Mouse (Mus musculus) adrenal gland, adult 18-20 months (tissue): Measurements from ENCODE around the gene Olfr559. TPM values are rescaled to one million over a fixed set of nuclear protein-coding genes. Genes with fewer than 3 reads are reported as not detected.

Experiments
- DNase-seq, 2 experiments: peaks; one replicate each; pipeline ENCODE4 v3.0.0; 2021 to 2022; ENCODE audit warnings: low spot score in 2 of 2
- long read RNA-seq, 2 experiments: library from polyadenylated mRNA; stranded (forward); transcript quantifications; one replicate each; pipeline ENCODE4 v2.0.0; 2021
- total RNA-seq, 2 experiments: library from RNA; stranded (reverse); gene quantifications; 1 replicate in 1 of 2; 2 replicates in 1 of 2; pipeline ENCODE4 v1.2.3; 2021

Olfr559 gene
- not detected for total RNA-seq
- long read RNA-seq, experiment 1: 0 reads
- long read RNA-seq, experiment 2: 0 reads

DNA sequence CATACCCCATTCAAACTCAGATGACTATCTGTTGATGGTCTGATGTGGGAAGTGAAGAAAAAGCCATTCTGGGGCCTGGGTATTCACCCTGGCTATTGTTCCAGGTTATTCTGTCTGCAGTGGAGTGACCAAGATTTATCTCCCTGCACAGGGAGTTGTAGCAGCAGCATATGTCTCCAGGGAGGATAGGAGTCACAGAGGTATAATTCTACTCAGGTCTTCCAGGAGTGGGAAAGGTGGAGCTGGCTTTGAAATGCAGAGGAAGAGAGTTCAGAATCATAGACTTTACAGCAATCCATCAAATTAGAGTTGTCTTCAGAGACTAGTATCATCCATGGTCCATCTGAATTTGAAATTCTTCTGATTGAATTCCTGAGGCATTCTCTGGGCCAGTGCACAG lies at the start of gene Olfr559:
Gene Olfr559, minus strand, starts transcription at position 101 of the 400 bp plus-strand sequence.
- DNase-seq: no peak

DNA sequence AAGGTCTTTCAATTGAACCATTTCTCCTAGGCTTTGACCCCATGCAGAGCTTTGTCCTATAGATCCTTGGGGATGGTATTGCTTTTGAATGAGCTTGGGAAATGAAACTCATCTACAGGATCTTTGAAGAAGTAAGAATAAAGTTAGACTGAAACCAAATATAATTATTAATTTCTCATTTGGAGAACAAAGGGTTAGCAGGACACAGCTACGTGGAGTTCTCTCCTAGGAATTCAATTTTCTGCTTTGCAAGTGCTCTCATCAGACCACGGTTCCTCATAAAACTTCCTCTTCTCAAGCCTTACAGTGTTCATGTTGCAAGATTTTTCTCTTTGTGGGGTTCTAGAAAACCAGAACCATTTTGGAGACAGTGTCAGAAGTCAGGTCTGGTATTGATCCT lies 43.6 kb upstream of the Olfr559 start, which contains the start of gene Olfr561:
Gene Olfr561, plus strand, starts transcription at position 301 of the 400 bp plus-strand sequence.
- DNase-seq: no peak

DNA sequence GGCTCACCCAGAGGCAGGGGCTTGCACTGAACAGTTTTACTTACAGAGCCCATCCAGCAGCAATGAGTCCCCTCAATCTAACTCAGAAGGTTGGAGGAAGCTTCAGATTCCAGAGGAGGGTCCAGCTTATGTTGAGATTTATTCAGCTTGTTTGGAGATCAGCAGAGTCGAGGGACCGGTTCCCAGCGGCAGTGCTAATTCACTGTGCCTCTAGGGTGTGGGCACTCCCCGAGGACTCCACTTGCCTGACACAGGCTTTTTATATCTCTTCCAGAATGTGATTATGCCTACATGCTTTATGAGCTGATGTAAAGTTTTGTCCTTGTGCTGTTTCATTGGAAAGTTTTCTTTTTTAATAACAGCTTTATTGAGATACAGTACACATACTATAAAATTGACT lies 32.0 kb upstream of the Olfr559 start, which contains the start of the genes Olfr560 and Olfr78:
Gene Olfr560, minus strand, starts transcription at position 101 of the 400 bp plus-strand sequence.
Gene Olfr78, minus strand, starts transcription at position 206 of the 400 bp plus-strand sequence.
- DNase-seq: no peak

GRCm38 (mm10) chr7:102752086-102752485 lies 24.8 kb upstream of the Olfr559 start:
- no peak for DNase-seq

DNA sequence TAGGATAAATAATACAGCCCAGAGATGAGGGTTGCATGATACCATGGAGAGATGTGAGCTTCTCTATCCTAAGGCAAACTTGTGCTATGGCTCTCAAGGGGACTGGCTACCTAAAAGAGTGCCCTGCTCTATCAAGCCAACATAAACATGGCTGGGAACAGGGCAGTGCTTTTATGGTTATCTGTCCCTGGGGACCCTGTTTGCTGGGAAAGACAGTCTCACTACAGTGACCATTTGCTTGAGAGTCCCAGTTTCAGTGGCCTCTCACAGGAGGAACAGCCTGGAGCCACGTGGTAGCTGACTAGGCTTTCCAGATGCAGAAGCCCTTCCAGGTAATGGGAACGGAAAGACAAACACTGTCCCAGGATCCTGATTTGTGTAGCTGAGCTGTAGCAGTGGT lies 10.4 kb upstream of the Olfr559 start:
- DNase-seq: no peak

DNA sequence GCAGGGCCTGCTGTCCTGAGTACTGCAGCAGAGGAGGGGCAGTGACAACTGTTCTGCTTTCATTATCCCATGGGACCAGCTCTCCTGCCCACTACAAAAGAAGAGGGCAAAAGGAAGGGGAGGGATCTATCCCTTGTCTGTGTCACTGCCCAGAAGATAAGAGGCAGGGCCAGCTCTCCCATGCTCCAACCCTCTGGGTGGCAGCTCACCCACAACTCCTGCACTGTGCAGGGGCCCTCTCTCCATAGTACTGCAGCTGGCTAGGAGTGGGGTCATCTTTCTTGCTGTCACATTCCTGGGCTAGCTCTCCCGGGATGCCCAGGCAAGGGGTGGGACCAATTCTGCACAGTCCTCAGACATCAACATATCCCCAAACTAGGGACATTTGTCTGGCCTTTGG lies 6.5 kb upstream of the Olfr559 start:
- no peak for DNase-seq

GRCm38 (mm10) chr7:102718970-102719369 lies 8.3 kb downstream of the Olfr559 start, which contains the start of gene Olfr33:
Gene Olfr33, minus strand, starts transcription at chr7:102719070.
- DNase-seq: no peak

DNA sequence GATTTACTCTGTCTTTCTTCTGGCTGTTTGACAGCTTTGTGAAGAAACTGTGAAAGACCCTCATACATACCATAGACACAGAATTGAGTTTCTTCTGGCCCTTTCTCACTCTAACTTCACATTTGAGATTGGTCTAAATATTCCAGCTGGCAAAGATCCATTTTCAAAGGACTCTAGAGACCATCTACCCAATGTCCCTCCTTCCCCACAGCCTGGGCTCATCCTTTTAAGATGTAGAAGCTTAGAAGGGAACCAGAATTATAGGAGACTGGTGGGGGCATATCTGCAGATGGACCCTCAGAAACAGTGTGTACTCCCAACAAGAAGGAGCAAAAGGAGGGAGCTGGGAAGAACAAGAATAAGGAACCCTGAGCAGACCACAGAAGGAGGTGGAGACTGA lies 25.4 kb downstream of the Olfr559 start, which contains the start of gene Olfr558:
Gene Olfr558, plus strand, starts transcription at position 301 of the 400 bp plus-strand sequence.
- DNase-seq: no peak

GRCm38 (mm10) chr7:102698461-102698860 lies 28.8 kb downstream of the Olfr559 start:
- no peak for DNase-seq

- peak; percentile 35 to 36 for DNase-seq
These were observed 31.7 kb downstream of the Olfr559 start, which contains the start of gene Olfr557 for GRCm38 (mm10) chr7:102695358-102696125. Gene Olfr557, plus strand, starts transcription at chr7:102695910.

GRCm38 (mm10) chr7:102686944-102687501 lies 40.3 kb downstream of the Olfr559 start, which contains the start of gene Trim68:
Gene Trim68, minus strand, starts transcription at chr7:102687327.
- DNase-seq: peak; percentile 81 to 82

DNA sequence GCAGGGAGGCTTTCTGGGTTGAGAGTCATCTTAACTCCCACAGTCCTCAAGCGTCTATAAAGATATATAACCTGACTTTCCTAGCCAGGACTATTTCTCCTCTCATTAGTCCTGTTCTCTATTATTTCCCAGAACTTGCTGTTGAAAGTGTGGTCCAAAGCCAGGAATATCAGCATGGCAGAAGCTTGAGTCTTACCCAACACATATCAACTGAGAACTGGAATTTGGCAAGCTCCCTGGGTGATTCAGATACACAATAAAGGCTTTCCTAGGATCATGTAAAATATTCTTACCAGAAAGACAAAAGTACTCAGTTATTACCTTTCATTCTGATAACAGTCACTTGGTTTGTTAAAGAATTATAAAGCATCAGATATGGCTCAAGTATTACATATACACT lies 45.4 kb downstream of the Olfr559 start:
- no peak for DNase-seq

GRCm38 (mm10) chr7:102676225-102676624 lies 51.1 kb downstream of the Olfr559 start:
- no peak for DNase-seq

Other genes with a start within 250 kb of the Olfr559 start
- not detected for gene Olfr543, start 245.8 kb downstream of the Olfr559 start, total RNA-seq
- not detected for gene Olfr544, start 239.2 kb downstream of the Olfr559 start, total RNA-seq
- not detected for gene Olfr545, start 227.9 kb downstream of the Olfr559 start, total RNA-seq
- gene Olfr547, start 192.7 kb downstream of the Olfr559 start, total RNA-seq: not detected
- gene Olfr548-ps1, start 186.6 kb downstream of the Olfr559 start, total RNA-seq: not detected
- gene Olfr549, start 177.6 kb downstream of the Olfr559 start, total RNA-seq: not detected
- gene Trim21, start 162.0 kb downstream of the Olfr559 start, total RNA-seq: 10 to 100 TPM; 12.1 to 14.6 TPM
- not detected for gene Olfr550, start 156.0 kb downstream of the Olfr559 start, total RNA-seq
- not detected for gene Olfr551, start 135.6 kb downstream of the Olfr559 start, total RNA-seq
- gene Olfr552, start 129.7 kb downstream of the Olfr559 start, total RNA-seq: under 1 TPM in 1 of 2 experiments, not detected in 1; 0.10 TPM
- not detected for gene Olfr553, start 109.3 kb downstream of the Olfr559 start, total RNA-seq
- not detected for gene Olfr554, start 89.1 kb downstream of the Olfr559 start, total RNA-seq
- not detected for gene Olfr555, start 68.7 kb downstream of the Olfr559 start, total RNA-seq
- gene Olfr556, start 62.6 kb downstream of the Olfr559 start, total RNA-seq: not detected
- 1 to 10 TPM; 7.8 to 9.1 TPM for gene Trim68, start 40.2 kb downstream of the Olfr559 start, total RNA-seq
- not detected for gene Olfr557, start 31.6 kb downstream of the Olfr559 start, total RNA-seq
- gene Olfr558, start 25.3 kb downstream of the Olfr559 start, total RNA-seq: under 1 TPM; 0.36 to 0.45 TPM
- gene Olfr33, start 8.4 kb downstream of the Olfr559 start, total RNA-seq: not detected
- not detected for gene Olfr560, start 31.9 kb upstream of the Olfr559 start, total RNA-seq
- gene Olfr78, start 32.0 kb upstream of the Olfr559 start, total RNA-seq: under 1 TPM in 1 of 2 experiments, not detected in 1; 0.22 TPM
- gene Olfr561, start 43.7 kb upstream of the Olfr559 start, total RNA-seq: not detected
- gene Olfr564, start 76.0 kb upstream of the Olfr559 start, total RNA-seq: not detected
- not detected for gene Olfr566, start 131.3 kb upstream of the Olfr559 start, total RNA-seq
- not detected for gene Olfr568, start 149.6 kb upstream of the Olfr559 start, total RNA-seq
- gene Olfr569, start 163.4 kb upstream of the Olfr559 start, total RNA-seq: not detected
- gene Olfr570, start 167.1 kb upstream of the Olfr559 start, total RNA-seq: not detected
- gene Olfr571, start 190.0 kb upstream of the Olfr559 start, total RNA-seq: not detected
- not detected for gene Olfr572, start 196.9 kb upstream of the Olfr559 start, total RNA-seq
- not detected for gene Olfr573-ps1, start 215.1 kb upstream of the Olfr559 start, total RNA-seq
- gene Olfr574, start 221.0 kb upstream of the Olfr559 start, total RNA-seq: under 1 TPM in 1 of 2 experiments, not detected in 1; 0.38 TPM
- gene Olfr575, start 231.3 kb upstream of the Olfr559 start, total RNA-seq: not detected
- gene Olfr576, start 235.2 kb upstream of the Olfr559 start, total RNA-seq: not detected
- not detected for gene Olfr577, start 248.5 kb upstream of the Olfr559 start, total RNA-seq